Mouse (Mus musculus) testis, adult 2 months (tissue): ENCODE measurements around the gene Aprt. TPM values are rescaled to one million over a fixed set of nuclear protein-coding genes. Genes with fewer than 3 reads are reported as not detected.

Experiments
- H3K27ac ChIP-seq: fragments of 200-500 bp; 2 replicates; pipeline ENCODE4 v1.5.1; 2012; ENCODE audit warnings: low read depth, low read length; ENCODE audit not compliant: control insufficient read depth, insufficient read depth
- H3K27me3 ChIP-seq: fragments of 200-500 bp; 2 replicates; pipeline ENCODE4 v1.6.1; 2012; ENCODE audit warnings: mild to moderate bottlenecking, low read length, moderate library complexity; ENCODE audit not compliant: control insufficient read depth, insufficient read depth
- H3K36me3 ChIP-seq: fragments of 200-500 bp; 2 replicates; pipeline ENCODE4 v1.6.1; 2012; ENCODE audit warnings: mild to moderate bottlenecking, low read length; ENCODE audit not compliant: control insufficient read depth, insufficient read depth
- H3K4me1 ChIP-seq: fragments of 200-500 bp; 2 replicates; pipeline ENCODE4 v1.6.1; 2012; ENCODE audit warnings: low read length; ENCODE audit not compliant: control insufficient read depth, insufficient read depth
- H3K4me3 ChIP-seq: fragments of 200-500 bp; 2 replicates; pipeline ENCODE4 v1.5.1; 2012; ENCODE audit warnings: low read depth, mild to moderate bottlenecking, low read length, moderate library complexity, mixed read lengths; ENCODE audit not compliant: control insufficient read depth
- CTCF ChIP-seq: fragments of 200-500 bp; IDR thresholded peaks from 2 replicates; pipeline ENCODE4 v1.5.1; 2012; ENCODE audit warnings: low read depth, mild to moderate bottlenecking, inconsistent platforms, low read length, moderate library complexity; ENCODE audit not compliant: control insufficient read depth, insufficient read depth, insufficient replicate concordance
- POLR2A ChIP-seq: fragments of 200-500 bp; IDR thresholded peaks from 2 replicates; pipeline ENCODE4 v1.6.1; 2012; ENCODE audit warnings: low read depth, mild to moderate bottlenecking, inconsistent platforms, low read length, moderate library complexity; ENCODE audit not compliant: control insufficient read depth
- polyA plus RNA-seq: library from polyadenylated mRNA; depleted of rRNA; stranded (reverse); fragments of >200 nt; gene quantifications from 2 replicates; pipeline ENCODE4 v1.2.3, GENCODE M21; 2012

Aprt gene
- polyA plus RNA-seq, 1 experiment = 267 TPM

- TF ChIP-seq CTCF = no peak
- no peak for TF ChIP-seq POLR2A
- Histone ChIP-seq H3K4me1 (no peaks in the 10 kb centered on the region; the same call in 1 of the 2 replicates), H3K4me3 (no peak overlapping the region), H3K27ac (no peak overlapping the region), H3K36me3 (no peaks in the 10 kb centered on the region), H3K27me3 (no peaks in the 10 kb centered on the region)
Measured at GRCm38 (mm10) chr8:122604640-122605039, 27.9 kb upstream of the Aprt start.

- H3K4me1 ChIP-seq = no peaks in the 10 kb centered on the region
- H3K27ac ChIP-seq = no peak overlapping the region
- H3K27me3 ChIP-seq = no peaks in the 10 kb centered on the region
- no peak for TF ChIP-seq CTCF
- no peaks in the 10 kb centered on the region for H3K36me3 ChIP-seq
- H3K4me3 ChIP-seq = no peak overlapping the region
Measured at GRCm38 (mm10) chr8:122600666-122601065, 24.0 kb upstream of the Aprt start.

GRCm38 (mm10) chr8:122596031-122596430 is 19.3 kb upstream of the Aprt start:
- H3K36me3 ChIP-seq = no peaks in the 10 kb centered on the region
- H3K27ac ChIP-seq = no peak overlapping the region
- no peak overlapping the region for H3K4me3 ChIP-seq
- no peaks in the 10 kb centered on the region for H3K4me1 ChIP-seq
- H3K27me3 ChIP-seq = no peaks in the 10 kb centered on the region
- no peak for TF ChIP-seq CTCF
- TF ChIP-seq POLR2A = no peak

DNA sequence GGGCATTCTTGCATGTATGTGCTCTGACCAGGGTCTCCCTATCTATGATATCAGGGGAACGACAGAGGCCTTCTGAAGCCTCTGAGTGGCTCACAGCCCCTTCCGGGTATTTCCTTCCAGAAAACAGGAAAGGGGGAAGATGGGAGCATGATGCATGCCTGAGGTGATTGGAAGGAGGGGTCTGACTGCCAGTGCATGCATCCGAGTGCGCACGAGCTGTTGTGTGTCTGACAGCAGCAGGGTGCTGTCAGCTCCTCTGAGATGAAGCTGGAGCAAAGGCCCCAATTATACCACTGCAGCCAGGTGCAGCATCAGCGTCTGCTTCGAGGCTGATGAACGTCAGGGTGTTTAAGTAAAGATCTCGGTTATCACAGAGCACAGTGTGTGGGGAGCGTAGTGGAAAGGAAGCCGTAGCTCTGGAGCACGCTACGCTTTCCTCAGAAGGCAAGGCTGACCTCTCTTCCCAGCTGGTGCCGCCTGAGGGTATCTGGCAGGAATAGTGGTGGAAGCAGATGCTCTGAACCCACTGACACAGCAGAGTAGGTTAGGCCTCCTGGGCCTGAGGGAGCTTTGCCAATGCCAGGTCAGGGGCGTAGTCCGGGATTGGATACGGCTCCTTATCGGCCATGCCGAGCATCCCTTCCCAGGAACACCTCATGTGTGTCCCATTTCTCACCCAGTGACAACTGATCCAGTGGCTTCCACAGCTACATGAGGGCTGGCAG is 17.2 kb upstream of the Aprt start:
- Histone ChIP-seq H3K4me1 (no peaks in the 10 kb centered on the region), H3K27ac (no peak overlapping the region), H3K4me3 (no peak overlapping the region), H3K27me3 (no peaks in the 10 kb centered on the region), H3K36me3 (no peaks in the 10 kb centered on the region)
- TF ChIP-seq POLR2A (no peak), CTCF (no peak)

DNA sequence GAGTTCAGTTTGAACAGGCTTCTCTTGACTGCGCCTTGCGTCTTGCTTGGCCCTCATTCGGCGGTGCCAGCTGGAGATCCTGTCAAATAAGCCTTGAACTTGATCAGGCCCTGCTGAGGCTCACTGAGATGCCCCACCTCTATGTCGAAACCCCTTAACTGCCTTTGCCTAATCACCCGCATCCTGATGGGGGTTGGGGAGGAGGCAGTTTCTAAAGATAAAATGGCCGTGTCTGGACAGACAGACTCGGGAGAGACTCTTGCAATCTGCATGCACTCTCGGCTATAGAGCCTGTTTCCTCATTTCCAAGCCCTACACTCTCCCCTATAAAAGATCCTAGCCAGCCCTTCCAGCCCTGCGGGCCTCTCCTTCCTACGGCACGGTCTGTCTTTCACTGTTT is 16.5 kb upstream of the Aprt start:
- H3K36me3 ChIP-seq = no peaks in the 10 kb centered on the region
- H3K27ac ChIP-seq = no peak overlapping the region

GRCm38 (mm10) chr8:122586749-122587148 is 10.0 kb upstream of the Aprt start:
- Histone ChIP-seq H3K4me1 (peaks cover 5% of the 10 kb centered on the region), H3K27me3 (no peaks in the 10 kb centered on the region), H3K4me3 (no peak overlapping the region), H3K27ac (no peak overlapping the region), H3K36me3 (no peaks in the 10 kb centered on the region)
- TF ChIP-seq POLR2A (no peak), CTCF (no peak)

More for the DNA sequence above, 16.5 kb upstream of the Aprt start:
- Histone ChIP-seq H3K27me3 (no peaks in the 10 kb centered on the region), H3K4me1 (no peaks in the 10 kb centered on the region), H3K4me3 (no peak overlapping the region)
- TF ChIP-seq CTCF = no peak
- no peak for TF ChIP-seq POLR2A

DNA sequence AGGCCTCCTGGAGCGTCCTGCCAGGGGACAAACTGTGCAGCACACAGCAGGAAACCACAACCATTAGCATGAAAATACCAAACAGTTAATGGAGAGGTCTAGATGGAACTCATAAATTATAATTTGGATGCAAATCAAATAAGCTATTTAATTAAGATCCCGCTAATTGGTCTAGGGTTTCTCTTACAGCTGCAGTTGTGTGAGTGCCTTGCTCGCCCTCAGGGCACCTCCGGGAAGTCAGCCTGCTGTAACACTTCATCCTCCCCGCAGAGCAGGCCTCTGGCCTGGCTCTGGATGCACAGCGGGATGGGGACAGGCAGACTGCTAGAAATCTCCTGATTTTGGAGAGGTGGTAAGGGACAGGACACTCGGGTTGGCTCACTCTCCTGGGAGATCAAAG is 9.5 kb upstream of the Aprt start:
- Histone ChIP-seq H3K27me3 (no peaks in the 10 kb centered on the region), H3K4me1 (peaks cover 5% of the 10 kb centered on the region), H3K36me3 (no peaks in the 10 kb centered on the region), H3K27ac (no peak overlapping the region), H3K4me3 (no peak overlapping the region)
- TF ChIP-seq POLR2A = no peak
